Mouse (Mus musculus): ENCODE measurements around the gene Krtap3-3.
"Not testable (repeated sequence)": the region's sequence is repeated elsewhere in the genome, so short reads cannot be mapped to it uniquely, and the experiment has no call there.

The Krtap3-3 gene

DNA sequence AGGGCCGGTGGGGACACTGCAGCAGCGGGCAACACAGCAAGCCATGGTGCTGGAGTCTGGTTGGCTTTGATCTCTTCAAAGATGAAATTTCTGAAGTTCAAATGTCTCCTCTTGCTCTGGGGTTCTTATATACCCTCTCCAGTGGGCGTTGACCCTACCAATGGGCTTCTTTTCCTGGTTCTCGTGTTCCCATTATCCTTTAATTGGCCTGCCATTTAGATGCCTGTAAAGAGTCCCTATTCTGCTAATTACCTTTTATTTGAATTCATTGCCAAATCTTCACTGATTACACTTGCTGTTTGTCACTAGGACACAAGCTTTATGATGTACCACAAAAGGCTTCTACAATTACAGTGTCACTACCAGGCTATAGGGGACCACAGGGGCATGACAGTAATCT lies at the start of gene Krtap3-3:
Gene Krtap3-3 (minus strand): TSS at position 101 of the 400 bp plus-strand sequence.
- no peak for DNase-seq (ENCODE audit: low read depth)

DNA sequence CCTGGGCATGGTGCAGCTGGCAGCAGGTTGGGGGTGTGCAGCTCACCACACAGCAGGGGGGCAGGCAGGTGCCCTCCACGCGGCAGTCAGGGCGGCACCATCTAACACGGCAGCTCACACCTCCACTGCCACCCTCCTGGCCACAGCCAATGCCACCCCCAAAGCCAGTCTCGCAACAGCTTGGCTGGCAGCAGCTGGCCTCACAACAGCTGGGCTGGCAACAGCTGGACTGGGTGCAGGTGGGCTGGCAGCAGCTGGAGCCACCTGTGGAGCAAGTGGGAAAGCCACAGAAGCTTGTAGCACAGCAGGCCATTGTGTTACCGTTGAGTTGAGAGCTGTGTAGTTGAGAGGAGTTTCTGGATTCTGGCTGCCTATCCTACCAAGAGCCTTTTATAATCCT lies 47.1 kb upstream of the Krtap3-3 start, which contains the start of gene Krtap9-3:
Gene Krtap9-3 (minus strand): TSS at position 364 of the 400 bp plus-strand sequence.
- not testable (repeated sequence) for DNase-seq (ENCODE audit: low read depth)

DNA sequence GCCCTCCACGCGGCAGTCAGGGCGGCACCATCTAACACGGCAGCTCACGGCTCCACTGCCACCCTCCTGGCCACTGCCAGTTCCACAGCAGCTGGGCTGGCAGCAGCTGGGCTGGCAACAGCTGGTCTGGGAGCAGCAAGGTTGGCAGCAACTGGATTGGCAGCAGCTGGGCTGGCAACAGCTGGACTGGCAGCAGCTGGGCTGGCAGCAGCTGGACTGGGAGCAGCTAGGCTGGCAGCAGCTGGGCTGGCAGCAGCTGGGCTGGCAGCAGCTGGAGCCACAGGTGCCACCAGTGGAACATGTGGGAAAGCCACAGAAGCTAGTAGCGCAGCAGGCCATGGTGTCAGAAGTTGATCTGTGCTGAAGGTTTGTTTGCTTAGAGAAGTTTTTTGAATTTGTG lies 40.3 kb upstream of the Krtap3-3 start, which contains the start of gene Krtap1-3:
Gene Krtap1-3 (minus strand): TSS at position 359 of the 400 bp plus-strand sequence.
- no peak for DNase-seq (ENCODE audit: low read depth)

DNA sequence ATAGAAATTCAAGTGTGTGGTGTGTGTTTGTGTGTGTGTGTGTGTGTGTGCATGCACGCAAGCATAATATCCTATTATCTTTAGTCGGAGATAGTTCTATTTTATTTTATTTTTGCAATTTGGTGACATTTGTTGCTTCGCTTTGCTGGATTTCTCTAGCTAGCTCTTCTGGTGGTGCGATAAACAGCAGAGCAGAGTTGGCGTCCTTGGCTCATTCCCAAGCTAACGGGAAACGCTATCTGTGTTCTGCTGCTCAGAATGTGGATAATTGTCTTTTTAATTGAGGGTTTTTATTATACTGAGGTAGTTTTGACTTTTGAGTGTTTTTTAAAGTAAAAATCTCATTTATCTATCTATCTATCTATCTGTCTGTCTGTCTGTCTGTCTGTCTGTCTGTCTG lies 34.4 kb upstream of the Krtap3-3 start:
- no peak for DNase-seq (ENCODE audit: low read depth)

DNA sequence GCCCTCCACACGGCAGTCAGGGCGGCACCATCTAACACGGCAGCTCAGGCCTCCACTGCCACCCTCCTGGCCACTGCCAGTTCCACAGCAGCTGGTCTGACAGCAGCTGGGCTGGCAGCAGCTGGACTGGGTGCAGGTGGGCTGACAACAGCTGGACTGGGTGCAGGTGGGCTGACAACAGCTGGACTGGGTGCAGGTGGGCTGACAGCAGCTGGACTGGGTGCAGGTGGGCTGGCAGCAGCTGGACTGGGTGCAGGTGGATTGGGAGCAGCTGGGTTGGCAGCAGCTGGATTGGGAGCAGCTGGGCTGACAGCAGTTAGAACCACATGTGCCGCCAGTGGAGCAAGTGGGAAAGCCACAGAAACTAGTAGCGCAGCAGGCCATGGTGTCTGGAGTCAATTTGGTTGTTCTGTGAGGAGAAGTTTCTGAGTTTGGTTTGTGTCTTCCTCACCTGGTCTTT lies 32.6 kb upstream of the Krtap3-3 start, which contains the start of gene Krtap1-4:
Gene Krtap1-4 (minus strand): TSS at position 410 of the 460 bp plus-strand sequence.
- DNase-seq (ENCODE audit: low read depth) = no peak

DNA sequence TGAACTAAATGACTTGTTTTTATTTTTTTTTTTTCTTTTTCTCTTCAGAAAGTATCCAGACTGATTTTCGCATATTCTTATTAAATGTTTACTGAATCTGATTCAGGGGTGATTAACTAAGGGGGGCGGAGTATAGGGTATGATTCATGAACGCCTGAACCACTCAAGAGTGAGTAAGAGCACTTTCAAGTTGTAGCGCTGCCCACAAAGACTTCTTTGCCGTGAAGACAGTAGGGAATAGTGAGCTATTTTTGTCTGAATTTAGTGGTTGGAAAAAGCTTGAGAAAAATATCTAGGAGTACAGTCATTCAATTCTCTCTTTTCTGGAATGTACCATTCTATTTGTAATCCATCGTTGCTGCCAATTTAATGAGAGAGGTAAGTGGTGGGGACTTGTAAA lies 30.9 kb upstream of the Krtap3-3 start:
- DNase-seq (ENCODE audit: low read depth) = no peak

DNA sequence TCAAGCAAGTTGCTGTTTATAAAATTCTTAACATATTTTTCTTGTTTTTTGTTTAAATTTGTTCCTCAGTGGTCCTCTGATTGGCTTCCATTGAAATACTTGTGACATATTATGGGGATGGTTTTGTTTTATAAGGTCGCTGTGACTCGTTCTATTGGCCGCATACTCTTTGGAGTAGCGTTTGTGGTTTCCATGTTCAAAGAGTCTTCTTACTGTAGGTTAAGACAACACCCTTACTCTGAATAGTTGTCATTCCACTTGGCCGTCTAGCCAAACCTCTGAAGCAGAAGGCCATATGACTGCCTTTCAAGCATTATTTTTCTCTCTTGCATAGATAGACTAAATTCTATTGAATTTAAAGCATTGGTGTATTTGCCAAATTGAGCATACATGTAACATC lies 30.4 kb upstream of the Krtap3-3 start:
- DNase-seq (ENCODE audit: low read depth) = no peak

DNA sequence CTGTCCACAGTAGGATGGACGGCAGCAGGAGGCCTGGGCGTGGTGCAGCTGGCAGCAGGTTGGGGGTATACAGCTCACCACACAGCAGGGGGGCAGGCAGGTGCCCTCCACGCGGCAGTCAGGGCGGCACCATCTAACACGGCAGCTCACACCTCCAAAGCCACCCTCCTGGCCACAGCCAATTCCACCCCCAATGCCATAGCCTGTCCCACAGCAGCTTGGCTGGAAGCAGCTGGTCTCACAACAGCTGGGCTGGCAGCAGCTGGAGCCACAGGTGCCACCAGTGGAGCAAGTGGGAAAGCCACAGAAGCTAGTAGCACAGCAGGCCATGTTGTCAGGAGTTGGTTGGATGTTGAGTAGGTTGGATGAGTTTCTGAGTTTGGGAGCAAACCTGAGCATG lies 30.0 kb upstream of the Krtap3-3 start, which contains the start of gene Krtap1-5:
Gene Krtap1-5 (minus strand): TSS at position 381 of the 400 bp plus-strand sequence.
- no peak for DNase-seq (ENCODE audit: low read depth)

DNA sequence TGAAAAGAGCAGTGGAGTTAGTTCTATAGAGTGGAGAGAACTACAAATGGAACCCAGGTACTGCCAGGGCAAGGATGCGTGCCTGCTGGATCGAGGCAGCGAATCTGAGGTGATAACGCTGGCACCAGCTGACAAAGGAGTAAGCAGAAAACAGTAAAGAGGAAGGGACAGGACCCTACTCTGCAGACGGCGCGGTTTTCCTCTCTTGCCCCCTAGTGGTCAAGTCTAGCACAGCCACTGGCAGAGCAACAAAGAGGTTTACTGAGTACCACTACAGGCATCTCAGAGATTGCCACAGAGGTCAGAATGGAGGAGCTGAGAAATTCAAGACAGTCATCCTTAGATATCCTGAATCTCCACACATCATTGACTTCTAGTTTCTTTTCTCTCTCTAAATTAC lies 23.4 kb upstream of the Krtap3-3 start:
- peak; percentile 61 for DNase-seq (ENCODE audit: low read depth)

DNA sequence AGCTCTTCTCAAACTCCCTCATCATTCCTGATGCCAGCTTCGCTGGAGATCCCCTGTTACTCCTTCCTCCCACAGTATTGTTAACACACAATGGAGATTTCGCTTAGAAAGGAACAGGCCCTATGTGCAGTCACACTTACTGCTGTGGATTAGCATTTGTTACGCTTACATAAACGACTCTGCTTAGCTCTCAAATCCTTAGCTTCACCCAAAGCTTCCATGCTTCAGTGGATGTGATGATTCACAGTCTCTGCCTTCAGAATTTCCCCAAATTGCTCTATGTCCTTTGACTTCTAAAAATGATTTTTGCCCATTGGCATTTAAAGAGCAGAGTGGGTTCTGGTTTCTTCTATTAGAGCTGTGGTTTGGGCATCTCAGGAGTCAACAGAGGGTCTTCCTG lies 22.5 kb upstream of the Krtap3-3 start:
- DNase-seq (ENCODE audit: low read depth) = no peak

DNA sequence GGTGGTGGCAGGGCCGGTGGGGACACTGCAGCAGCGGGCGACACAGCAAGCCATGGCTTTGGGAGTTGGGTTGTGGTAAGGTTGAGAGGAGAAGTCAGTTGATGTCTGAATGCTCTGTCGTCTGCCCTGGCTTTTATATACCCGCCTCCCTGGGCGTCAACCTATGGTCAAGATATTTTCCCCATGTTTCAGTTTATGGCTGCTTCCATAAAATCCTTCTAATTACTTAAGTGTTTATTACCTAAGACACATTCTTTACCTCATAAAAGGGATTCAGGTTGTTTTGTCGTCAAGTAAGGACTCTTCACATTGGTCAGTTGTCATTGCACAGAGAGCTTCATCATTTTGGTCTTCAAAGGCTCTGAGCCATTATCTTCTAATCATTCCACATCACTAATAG lies 15.9 kb upstream of the Krtap3-3 start, which contains the start of gene Krtap3-1:
Gene Krtap3-1 (minus strand): TSS at position 101 of the 400 bp plus-strand sequence.
- no peak for DNase-seq (ENCODE audit: low read depth)

DNA sequence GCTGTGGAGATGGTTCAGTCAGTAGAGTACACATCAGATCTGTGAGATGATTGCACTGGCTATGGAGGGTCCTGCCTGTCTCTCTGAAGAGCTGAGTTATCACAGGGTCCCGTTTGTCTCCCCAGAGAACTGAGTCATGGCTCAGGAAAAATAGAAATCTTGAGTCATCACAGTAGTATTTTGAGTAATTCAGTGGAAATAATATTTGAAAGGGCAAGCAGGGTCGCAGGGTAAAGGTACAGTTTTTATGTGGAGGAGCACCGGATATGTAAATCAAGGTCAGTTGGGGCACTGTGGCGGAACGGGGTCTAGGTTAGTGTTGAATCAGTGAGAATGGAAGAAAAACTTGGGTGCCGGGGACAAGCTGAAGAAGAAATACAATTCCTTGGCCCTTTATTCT lies 11.9 kb upstream of the Krtap3-3 start:
- no peak for DNase-seq (ENCODE audit: low read depth)

DNA sequence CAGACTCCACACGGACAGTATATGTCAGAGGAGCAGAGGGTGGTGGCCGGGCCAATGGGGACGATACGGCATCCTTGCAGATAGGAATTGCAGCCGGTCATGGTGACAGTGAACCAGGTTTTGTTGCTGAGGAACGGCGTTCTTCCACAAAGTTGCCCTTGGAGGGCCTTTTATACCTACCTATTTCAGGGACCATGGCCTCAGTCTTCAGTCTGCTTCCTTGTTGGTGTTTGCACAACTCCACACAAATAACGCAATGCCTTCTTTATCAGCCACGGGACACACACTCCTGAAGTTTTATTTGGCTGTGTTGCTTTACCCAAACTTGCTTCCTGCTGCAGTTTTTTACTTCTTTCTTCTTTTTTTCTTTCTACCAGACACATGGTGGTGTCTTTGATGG lies 8.7 kb upstream of the Krtap3-3 start, which contains the start of gene Gm11939:
Gene Gm11939 (minus strand): TSS at position 101 of the 400 bp plus-strand sequence.
- no peak for DNase-seq (ENCODE audit: low read depth)

DNA sequence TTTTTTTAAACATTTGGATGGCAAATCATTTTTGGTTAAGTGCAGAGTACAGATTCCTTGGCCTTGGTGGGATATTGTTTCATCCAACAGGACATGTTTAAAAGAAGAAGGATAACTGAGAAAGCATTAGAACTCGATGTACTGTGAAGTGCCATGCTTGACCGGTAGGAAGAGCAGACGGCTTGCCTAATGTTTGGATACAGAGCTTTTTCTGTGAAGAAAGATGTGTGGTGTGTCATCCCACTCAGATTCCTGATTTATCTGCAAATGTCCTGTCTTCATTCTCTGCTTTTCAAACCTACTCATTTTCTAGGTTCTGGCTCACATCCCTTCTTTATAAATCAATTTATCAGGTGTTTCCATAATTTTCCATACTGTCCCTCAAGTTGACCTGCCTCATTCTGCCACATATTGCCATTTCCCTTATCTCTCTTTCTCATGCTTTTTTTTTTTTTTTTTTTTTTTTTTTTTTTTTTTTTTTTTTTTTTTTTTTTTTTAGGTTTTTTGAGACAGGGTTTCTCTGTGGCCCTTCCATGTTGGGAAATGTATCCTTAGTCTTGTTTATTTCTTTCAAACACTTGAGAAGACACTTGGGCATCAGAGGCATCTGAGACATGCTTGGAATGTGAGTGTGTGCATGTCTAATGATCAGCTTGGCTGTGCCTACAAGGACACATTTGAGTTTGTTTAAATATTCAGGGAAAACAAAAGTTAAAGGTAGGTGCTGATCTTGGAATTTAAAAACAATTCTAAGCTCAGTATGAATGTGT lies 7.5 kb upstream of the Krtap3-3 start:
- DNase-seq (ENCODE audit: low read depth) = no peak

DNA sequence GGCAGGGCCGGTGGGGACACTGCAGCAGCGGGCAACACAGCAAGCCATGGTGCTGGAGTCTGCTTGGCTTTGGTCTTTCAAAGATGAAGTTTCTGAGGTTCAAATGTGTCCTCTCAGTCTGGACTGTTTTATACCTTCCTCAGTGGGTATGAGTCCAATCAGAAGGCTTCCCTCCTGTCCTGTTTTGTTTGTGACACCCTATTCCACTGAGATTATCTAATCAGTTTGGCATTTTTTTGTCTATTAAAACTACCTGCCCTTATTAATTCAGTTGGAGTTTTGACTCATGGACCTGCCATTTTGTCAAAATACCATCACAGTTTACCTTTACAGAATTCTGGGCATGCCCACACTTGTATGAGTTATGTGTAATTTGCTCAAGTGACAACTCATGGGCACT lies 6.1 kb upstream of the Krtap3-3 start, which contains the start of gene Krtap3-2:
Gene Krtap3-2 (minus strand): TSS at position 101 of the 400 bp plus-strand sequence.
- no peak for DNase-seq (ENCODE audit: low read depth)

DNA sequence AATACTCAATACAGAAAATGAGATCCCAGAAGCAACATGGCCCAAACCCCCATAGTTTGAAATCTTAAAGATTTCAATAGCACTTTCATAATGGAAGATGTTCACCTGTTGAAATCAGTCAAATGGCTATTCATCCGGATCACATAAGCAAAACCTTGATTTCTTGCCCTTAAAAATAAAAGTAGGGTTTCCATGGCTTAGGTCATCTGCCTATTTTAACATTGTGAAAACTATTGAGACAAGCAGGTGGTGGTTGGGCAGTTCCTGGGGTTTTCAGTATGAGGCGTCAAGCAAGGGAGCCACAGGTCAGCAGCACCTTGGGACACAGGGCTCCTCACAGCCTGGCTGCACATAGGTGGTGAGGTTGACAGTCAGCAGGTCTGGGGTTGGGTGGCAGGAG lies 5.5 kb upstream of the Krtap3-3 start:
- no peak for DNase-seq (ENCODE audit: low read depth)

DNA sequence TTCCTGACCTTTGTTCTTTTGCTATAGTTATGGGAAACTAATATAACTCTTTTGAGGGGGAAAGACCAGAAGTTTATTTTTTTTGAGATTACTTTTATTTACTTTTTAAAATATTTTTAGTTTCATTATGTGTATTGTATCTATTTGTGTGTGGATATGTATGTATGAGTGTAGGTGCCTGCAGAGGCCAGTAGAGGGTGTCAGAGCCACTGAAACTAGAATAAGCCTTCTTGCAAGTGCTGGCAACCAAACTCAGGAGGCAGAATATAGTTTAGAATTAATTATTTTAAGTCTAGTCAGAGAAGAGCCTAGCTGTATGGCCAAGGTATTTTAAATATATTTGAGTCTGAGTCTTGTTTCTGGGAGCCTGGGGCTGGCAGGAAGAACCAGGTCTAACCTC lies 2.8 kb downstream of the Krtap3-3 start:
- no peak for DNase-seq (ENCODE audit: low read depth)

DNA sequence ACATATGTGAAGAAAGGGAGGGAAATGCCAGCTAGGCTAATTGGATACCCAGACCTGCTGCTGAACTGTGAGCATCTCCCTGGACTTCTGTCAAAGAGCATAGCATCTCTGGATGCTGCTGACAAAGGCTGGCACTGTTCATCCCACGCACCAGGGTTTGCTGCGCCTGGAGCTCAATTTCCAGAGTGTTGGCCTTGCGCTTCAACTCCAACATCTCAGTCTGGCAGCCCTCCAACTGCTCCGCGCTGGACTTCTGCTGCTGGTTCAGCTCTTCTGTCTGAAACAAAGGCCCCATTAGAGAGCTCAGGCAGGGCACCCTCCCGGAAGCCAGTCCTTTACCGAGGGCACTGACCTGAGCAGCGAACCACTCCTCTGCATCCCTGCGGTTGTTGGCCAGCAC lies 10.9 kb downstream of the Krtap3-3 start:
- DNase-seq (ENCODE audit: low read depth) = no peak

DNA sequence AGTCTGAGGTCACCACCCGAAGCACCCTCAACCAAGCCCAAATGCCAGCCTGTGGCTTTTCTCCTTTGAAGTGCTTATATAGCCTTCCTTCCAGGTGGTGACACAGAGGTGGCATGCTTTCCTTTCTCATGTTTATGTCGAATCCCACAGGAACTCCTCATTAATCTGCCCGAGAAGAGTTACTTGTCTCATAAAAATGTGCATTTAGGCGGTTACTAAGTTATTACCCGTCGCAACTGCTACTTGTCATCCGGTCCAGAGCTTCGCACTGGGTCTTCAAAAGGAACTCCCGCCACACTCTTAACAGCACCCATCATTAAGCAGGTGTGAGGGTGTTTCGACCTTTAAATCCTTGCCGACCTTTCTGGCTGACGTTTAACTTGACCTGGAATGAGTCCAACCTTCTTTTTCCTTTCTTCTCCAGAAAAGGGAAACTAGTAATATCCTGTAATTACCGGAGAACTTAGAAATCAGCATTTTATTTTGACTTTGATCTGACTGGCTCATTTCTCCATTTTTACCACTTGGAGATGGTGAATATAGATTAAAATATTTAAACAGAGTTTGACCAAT lies 29.3 kb downstream of the Krtap3-3 start, which contains the start of gene Krt39:
Gene Krt39 (minus strand): TSS at position 51 of the 573 bp plus-strand sequence.
- no peak for DNase-seq (ENCODE audit: low read depth)

DNA sequence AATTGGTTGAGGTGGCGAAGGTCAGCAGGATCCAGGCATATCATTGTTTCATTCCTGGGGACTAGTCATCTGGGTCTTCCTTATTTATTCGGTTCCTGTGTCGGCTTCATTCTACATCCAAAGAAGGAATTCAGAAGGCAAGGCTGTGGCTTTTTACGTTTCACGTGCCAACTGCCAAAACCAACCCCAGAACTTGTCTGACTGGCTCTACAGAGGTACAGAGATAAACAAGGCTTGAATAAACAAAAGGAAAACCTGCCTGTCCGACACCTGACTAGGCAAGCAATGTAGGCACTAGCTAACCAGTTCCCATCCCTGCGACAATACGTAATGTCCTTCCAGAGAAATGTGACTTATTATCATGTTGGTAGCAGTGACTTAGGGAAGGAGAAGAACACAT lies 36.6 kb downstream of the Krtap3-3 start:
- no peak for DNase-seq (ENCODE audit: low read depth)
